Mouse (Mus musculus): ENCODE data around the gene Ralgps1.
"Not testable (repeated sequence)": the region's sequence is repeated elsewhere in the genome, so short reads cannot be mapped to it uniquely, and the experiment has no call there.

Ralgps1 gene

DNA sequence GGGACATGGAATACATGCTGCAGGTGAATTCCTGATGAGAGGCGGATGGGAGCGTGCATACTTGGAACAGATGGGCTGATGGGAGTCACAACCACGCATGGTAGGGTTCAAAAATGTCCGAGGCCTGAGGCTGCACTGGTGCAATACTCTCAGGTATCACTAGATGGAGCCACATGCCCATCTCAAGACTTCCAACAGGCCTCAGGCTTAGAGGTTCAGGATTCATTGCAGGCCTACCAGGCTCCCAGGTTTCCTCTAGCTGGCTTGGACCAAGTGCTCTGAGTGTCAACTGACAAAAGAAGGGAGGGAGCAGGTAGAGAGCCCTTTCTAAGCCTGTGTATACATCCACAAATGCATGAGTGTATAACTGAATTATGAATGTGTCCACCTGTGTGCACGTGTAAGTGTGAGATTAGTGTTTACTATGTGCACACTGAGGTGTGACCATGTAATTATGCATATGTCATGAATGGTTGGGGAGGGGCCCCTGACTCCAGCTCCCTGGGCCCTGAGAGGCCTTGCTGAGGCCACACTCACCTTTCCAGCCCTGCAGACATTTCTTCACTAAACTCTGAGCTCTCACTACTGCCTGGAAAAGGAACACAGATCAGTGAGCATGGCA is 216.4 kb downstream of the Ralgps1 start:
- in situ Hi-C loops (cut with MseI, MboI): loop anchor here (5.0 to 10.0 kb wide), 2 partner anchors 197 to 200 kb away; no protein-coding TSS in a partner anchor

DNA sequence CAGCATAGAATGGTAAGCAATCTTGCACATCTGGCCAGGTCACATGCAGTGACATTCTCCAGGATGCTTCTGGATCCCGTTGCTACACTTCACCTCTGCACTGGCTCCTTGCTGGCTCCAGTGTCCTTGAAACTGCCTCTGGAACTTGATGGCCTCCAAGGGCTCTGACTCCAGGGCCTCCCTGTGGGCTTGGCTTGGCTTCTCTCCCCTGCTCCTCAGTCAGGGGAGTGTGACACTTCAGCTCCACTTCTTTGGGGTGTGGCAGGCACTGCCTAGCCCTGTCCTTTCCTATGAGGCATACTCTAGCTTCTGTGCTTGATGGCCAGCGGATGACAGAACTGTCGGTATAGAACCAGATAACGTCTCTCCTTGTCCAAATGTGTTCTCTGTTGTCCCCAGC is 224.3 kb downstream of the Ralgps1 start:
- in situ Hi-C loops (cut with MseI, MboI): no loop called here

DNA sequence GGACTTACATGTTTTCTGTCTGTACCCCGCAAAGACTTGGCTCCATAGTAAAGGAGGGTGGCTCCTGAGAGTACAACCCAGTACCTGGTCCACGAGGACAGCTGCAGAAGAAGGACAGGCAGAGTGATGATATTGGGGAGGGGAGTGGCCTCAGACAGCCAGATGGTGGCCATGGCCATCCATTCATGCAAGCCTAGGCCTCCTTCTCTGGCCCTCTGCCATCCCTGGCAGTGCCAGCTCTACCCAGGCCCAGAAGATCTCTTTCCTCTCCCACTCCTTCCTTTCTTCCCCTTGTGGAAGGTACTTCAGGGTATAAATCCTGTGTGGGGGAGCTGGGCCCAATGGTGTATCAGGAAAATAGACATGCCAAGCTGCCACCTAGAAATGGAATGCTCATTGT is 228.0 kb downstream of the Ralgps1 start:
- in situ Hi-C loops (cut with MseI, MboI): no loop called here

GRCm38 (mm10) chr2:33138491-33138890 is 232.8 kb downstream of the Ralgps1 start:
- in situ Hi-C loops (cut with MseI, MboI): no loop called here

GRCm38 (mm10) chr2:33137731-33138130 is 233.6 kb downstream of the Ralgps1 start:
- in situ Hi-C loops (cut with MseI, MboI): no loop called here

DNA sequence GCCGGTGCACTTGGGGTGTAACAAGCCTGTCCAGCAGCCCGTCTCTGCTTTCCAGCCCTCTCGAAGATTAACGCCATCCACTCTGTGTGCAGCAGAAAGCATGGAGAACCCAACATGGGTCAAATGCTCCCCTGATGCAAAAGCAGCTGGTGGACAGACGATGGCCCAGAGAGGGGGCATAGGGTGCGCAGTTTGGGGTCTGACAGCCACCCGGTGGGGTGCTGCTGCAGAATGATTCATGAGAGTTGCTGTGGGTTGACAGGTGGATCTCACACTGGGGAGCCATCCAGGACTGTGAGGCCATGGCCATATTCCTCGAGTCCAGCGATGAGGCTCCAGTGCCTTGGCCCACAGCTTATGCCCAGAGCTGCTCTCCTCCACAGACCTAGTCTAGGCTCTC is 234.0 kb downstream of the Ralgps1 start:
- in situ Hi-C loops (cut with MseI, MboI): no loop called here

DNA sequence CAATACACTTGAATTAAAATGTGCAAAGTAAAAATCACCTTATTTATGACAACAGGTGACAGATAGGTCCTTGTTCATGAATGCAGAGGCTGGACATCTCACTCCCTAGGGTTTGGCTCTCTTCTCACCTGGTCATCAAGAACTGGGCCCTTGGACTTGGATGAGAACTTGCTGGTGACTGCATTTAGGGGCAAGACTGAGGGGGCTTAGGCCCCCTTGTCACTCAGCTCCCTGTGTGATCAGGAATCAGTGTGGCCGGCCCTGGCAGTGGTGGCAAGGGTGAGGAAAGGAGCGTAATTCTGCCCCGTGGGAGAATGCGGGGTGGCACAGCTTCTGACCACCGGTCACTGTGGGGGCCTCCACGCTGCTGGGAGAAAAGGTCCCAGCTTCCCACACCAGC is 234.9 kb downstream of the Ralgps1 start:
- in situ Hi-C loops (cut with MseI, MboI): no loop called here

DNA sequence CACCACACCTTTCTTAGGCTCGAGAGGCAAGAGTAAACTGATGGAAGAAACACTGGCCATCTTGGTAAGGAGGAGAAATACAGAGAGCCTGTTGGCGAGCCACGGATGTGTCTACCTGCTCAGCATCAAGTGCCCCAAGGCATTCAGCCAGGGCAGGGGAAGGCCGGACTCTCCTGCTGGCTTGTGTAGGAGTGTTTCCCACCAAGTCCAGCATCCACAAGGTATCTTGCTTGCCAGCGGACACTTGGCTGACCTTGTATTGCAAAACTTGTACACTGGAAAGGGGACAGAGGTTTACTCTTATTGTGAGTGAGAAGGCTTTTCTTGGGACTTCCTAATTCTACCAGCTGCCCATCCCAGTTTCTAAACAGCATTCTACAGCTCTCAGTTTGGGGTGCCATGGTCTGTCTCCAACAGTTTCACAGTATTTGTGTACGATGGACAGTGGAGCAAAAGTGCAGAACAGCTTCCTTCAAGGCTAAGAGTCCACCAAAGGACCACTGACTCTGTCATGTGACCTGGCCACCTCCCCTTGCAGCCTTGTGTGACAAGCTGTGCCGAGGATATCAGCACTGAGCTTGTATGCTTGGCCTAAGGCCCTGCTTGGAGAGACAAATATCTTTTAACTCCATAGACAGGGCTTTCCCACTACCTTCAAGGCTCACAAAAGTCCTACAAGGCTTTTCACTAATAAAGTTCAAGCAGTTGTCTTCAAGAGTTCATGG is 236.4 kb downstream of the Ralgps1 start:
- in situ Hi-C loops (cut with MseI, MboI): no loop called here

DNA sequence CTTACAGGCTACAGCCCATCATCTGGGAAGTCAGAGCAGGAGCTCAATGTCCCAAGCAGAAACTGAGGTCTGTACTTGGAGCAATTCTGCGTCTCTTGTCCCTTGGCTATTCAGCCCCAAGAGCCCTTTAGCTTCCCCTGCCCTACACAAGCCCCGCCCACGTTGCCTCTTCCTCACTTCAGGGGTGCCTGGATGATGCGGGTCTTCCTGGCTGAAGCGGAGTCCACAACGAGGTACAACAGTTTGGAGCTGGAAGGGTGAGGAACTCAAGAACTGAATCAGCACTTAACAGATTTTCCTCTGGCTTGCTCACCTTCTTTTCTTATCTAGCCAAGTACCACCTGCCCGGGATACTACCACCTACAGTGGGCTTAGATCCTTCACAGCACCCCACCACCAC is 239.0 kb downstream of the Ralgps1 start:
- in situ Hi-C loops (cut with MseI, MboI): no loop called here

- in situ Hi-C loops (cut with MseI, MboI): no loop called here
Measured at GRCm38 (mm10) chr2:33131500-33132092, 239.7 kb downstream of the Ralgps1 start, which contains the start of gene Garnl3. TSS of gene Garnl3 (minus strand) at chr2:33131654.

DNA sequence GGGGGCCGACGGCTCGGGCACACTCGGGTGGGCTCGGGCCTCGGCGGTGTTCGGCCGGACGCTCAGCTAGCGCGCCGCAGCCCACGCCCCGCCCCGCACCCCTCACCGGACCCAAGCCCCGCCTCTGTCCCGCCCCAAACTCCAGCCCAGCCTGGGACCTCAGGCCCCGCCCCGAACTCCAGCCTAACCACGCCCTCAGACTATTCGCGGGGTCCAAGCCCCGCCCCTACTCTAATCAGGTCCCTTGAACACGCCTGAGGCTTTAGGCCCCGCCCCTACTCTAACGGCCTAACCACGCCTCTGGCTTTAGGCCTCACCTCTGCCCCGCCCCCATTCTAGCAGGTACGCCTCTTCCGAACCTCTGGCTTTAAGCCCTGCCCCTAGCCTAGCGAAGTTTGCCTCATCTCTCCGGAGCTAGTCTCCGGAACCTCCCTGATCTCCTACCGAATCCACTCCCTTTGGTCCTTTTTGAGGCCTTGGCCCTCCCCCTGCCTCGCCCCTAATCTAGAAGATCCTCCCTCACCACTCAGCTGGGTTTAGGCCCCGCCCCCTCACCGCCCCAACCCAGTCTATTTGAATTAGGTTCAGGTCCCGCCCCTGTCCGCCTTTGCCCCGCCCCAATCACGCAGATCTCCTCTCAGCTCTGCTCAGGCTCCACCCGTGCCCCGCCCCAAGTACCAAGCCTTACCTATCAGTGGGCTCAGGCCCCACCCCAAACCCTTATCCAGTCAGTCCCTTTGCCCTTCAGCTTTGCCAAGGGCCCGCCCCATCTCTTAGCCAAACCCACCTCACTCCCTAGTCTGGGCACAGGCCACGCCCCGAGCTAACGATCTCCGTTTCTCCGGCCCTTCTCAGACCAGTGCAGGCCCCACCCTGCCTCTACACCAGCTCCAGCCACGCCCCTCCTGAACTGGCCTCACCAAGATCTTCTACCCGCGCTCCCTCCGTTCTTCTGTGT is 240.5 kb downstream of the Ralgps1 start:
- in situ Hi-C loops (cut with MseI, MboI): no loop called here

GRCm38 (mm10) chr2:33130141-33130525 is 241.2 kb downstream of the Ralgps1 start:
- in situ Hi-C loops (cut with MseI, MboI): no loop called here

DNA sequence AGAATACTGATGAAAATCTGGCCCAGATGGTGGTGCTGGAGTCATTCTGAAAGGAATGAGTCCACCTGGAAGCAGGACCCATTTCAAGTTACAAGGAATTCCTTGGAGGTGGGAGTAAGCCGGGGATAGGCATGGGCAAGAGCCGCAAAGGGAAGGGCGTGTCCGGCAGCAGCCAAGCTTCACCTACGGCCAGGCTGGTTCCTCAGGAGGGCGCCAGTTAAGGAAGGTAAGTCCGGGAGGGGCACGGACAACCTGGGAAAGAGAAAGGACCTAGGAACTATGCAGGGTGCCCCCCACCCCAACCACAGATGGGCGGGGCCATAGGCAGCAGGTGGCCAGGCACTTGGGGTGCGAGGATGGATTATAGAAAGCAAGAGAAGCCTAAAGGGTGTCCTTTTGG is 241.6 kb downstream of the Ralgps1 start:
- in situ Hi-C loops (cut with MseI, MboI): no loop called here

DNA sequence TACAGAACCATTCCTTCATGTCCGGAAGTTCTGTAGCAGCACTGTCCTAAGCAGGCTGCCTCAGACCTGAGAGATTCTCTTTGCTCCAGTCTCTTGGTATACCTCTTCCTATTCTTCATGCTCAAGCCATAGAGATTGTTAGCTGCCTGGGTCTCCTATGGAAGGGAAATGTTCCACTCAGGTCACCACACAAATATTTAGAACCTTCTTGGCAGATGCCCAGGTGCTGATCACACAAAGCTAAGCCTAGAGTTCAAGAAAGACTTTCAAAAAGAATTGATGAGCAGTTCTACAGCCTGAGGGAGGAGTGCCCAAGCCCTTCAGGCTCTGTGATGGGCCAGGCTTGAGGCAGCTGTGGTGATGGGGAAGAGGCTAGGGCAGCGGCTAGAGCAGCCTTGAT is 242.3 kb downstream of the Ralgps1 start:
- in situ Hi-C loops (cut with MseI, MboI): no loop called here

DNA sequence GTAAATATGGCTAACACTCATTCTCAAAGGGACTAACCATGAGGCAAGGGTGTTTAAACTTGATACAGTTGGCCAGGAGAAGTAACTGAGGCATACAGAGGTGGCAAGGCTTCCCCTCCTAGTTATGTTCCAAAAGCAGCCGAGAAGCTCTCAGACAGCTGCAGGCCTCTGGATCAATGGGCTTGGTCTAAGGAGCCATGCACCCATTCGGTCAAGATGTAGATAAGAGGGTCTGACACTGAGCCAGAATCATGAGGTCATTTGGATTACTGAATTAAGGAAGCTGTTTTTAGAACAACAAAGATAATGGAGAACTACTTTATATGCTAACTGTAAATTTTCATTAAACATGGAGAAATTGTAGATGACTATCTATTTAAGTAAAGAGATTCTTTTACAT is 244.0 kb downstream of the Ralgps1 start:
- in situ Hi-C loops (cut with MseI, MboI): no loop called here

DNA sequence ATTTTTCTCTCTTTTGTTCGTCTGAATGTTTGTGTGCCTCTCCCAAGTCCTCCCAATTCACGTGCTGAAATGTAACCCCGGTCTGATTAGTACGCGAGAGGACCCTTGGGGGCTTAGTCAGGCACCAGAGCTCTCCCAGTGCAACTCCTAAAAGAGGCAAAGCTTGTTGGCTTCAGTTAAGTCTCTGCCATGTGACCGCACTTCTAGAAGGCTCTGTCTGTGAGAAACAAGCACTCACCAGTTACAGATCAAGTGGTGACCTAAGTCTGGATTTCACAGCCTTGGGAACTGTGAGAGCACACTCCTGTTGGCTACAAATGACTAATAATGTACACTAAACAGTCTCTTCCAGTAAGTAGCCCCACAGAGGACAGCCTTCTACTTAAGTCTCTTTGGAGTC is 248.4 kb downstream of the Ralgps1 start:
- in situ Hi-C loops (cut with MseI, MboI): no loop called here

DNA sequence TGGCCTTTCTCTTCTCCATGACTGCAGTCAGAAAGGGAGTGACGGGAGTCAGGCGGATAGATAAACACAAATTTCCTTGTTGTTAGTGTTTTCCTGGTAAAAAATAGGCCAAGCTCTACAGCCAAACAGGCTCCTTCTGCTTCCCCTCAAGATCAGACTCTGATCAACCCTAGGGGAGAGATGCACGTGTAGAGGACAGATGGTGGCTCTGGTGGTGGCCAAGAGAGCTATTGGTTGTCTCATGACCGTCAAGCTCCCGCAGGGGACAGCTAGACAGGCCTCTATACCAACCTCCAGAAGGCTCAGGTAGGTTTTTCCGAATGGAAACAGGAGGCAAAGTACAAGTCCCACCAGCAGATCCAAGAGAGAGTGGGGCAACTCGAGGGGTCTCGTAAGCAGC is 270.8 kb downstream of the Ralgps1 start:
- in situ Hi-C loops (cut with MseI, MboI): no loop called here

DNA sequence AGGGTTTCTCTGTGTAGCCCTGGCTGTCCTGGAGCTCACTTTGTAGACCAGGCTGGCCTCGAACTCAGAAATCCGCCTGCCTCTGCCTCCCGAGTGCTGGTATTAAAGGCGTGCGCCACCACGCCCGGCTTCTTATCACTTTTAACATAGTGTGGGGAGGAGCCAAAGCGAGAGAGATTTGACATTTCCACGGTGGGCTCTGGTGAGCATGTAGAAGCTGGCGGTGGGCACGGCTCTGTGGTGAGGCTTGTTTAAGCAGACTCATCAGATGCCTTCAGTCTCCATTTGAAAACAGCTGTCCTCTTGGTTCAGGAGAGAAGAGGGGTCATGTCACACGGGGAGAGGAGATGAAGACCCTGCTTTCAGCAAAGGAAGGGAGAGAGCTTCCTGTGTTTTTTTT is 274.0 kb downstream of the Ralgps1 start:
- in situ Hi-C loops (cut with MseI, MboI): not testable (repeated sequence)

DNA sequence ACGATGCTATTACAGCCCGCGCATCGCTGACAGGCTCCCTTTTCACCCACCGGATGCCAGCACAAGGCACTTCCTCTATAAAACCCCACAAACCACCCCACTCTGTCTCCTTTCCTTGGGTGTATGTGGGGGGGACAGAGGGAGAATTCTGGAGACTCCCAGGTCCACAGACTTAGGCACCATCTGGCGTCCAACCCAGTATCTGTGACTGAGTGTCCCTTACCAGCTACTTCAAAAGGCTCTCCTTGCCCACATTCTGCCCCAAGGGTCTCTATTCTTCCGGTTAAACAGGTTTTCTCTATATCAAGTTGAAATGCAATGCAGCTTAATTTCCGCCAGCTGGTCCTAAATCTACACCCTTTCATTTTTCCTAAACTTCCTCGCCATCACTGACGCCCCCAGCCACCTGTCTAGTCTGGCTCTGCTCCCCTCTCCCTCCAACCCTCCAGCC is 276.0 kb downstream of the Ralgps1 start:
- in situ Hi-C loops (cut with MseI, MboI): no loop called here

- in situ Hi-C loops (cut with MseI, MboI): no loop called here
Measured at GRCm38 (mm10) chr2:33090620-33091520, 280.4 kb downstream of the Ralgps1 start.

- in situ Hi-C loops (cut with MseI, MboI): not testable (repeated sequence)
Measured at GRCm38 (mm10) chr2:33090033-33090400, 281.3 kb downstream of the Ralgps1 start.
